Mouse (Mus musculus): ENCODE measurements around the gene Ackr2.

DNA sequence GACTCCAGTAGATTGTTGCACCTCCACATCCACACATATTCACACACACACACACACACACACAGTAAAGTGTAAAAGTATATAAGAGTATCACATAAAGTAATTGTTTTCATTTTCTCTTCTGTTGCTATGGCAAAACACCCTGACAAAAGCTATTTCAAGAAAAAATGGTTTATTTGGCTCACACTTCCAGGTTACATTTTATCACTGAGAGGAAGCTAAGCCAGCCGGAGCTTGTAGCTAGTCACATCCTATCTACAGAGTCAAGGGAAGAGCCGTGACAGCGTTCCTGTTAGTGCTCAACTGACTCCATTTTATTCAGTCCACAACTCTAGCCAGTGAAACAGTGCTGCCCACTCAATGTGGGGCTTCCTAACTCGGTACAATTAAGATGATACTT, 50.3 kb downstream of the Ackr2 start:
- TF ChIP-seq CTCF (conservative IDR thresholded peaks at IDR 0.05; ENCODE audit: insufficient read depth, insufficient read length, low read depth, low read length) (no peak), POLR2A (IDR thresholded peaks at IDR 0.05; ENCODE audit: low read depth, low read length) (no peak)

All from kidney, adult 2 months (tissue).